Mouse (Mus musculus) kidney, postnatal 0 days (tissue): ENCODE data around the gene Prdm8. TPM values are rescaled to one million over a fixed set of nuclear protein-coding genes. Genes with fewer than 3 reads are reported as not detected.

Experiments
- ATAC-seq: fragments of 200-750 bp; cut with Nextera tagmentation; replicated peaks from 2 replicates; pipeline ENCODE4 v1.8.0; 2017; ENCODE audit warnings: low read depth, moderate number of reproducible peaks, moderate TSS enrichment, moderate library complexity; ENCODE audit not compliant: low FRiP score
- DNase-seq: peaks from one replicate; pipeline ENCODE4 v3.0.0-alpha.2; 2016; ENCODE audit warnings: low spot score
- H3K27ac ChIP-seq: fragments of 300-500 bp; sonication (generic); 2 replicates; pipeline ENCODE4 v1.5.1; 2014; ENCODE audit warnings: mild to moderate bottlenecking
- H3K27me3 ChIP-seq: fragments of 300-500 bp; sonication (generic); 2 replicates; pipeline ENCODE4 v1.6.1; 2014; ENCODE audit warnings: low read length, mixed read lengths; ENCODE audit not compliant: insufficient read depth
- H3K36me3 ChIP-seq: fragments of 300-500 bp; sonication (generic); 2 replicates; pipeline ENCODE4 v1.6.1; 2014; ENCODE audit warnings: low read length, mixed read lengths; ENCODE audit not compliant: insufficient read depth
- H3K4me1 ChIP-seq: fragments of 300-500 bp; sonication (generic); replicated peaks from 2 replicates; pipeline ENCODE4 v1.6.1; 2014; ENCODE audit warnings: antibody characterized with exemption, low read length, mixed read lengths; ENCODE audit not compliant: insufficient read depth
- H3K4me2 ChIP-seq: fragments of 300-500 bp; sonication (generic); 2 replicates; pipeline ENCODE4 v1.6.1; 2014; ENCODE audit warnings: mild to moderate bottlenecking, low read length, moderate library complexity, mixed read lengths
- H3K4me3 ChIP-seq: fragments of 300-500 bp; sonication (generic); replicated peaks from 2 replicates; pipeline ENCODE4 v1.5.1; 2014; ENCODE audit warnings: low read depth, low read length
- H3K9ac ChIP-seq: fragments of 300-500 bp; sonication (generic); 2 replicates; pipeline ENCODE4 v1.6.1; 2014; ENCODE audit warnings: low read depth, low read length
- H3K9me3 ChIP-seq: fragments of 300-500 bp; sonication (generic); replicated peaks from 2 replicates; pipeline ENCODE4 v1.6.1; 2016; ENCODE audit warnings: low read length, inconsistent platforms, mixed read lengths
- CTCF ChIP-seq: IDR thresholded peaks from 2 replicates; pipeline ENCODE4 v1.5.1; 2016; ENCODE audit warnings: antibody characterized with exemption, low read depth, mild to moderate bottlenecking, moderate library complexity
- WGBS: fragments of 180-500 bp; shearing (Covaris S2); extraction: QIAGEN DNeasy Blood & Tissue Kit; methylation state at CpG from one replicate; pipeline ENCODE4 v1.1.7; 2014; 5-methylcytosine and 5-hydroxymethylcytosine counted together
- polyA plus RNA-seq: library from polyadenylated mRNA; unstranded; fragments of >200 nt; fragmentation: Nextera tagmentation; extraction: Ambion mirVana; gene quantifications from 2 replicates; pipeline ENCODE4 v1.2.1, GENCODE M21; 2015

Prdm8 gene
- polyA plus RNA-seq, 1 experiment from 2014 or later, result 0.04 TPM

- TF ChIP-seq CTCF, result no peak
- Histone ChIP-seq H3K4me2 (peak overlapping the region; percentile 77), H3K9me3 (no peaks in the 10 kb centered on the region), H3K4me3 (peak overlapping the region; percentile 45), H3K4me1 (peaks cover 16% of the 10 kb centered on the region; the same call in 1 of the 2 replicates), H3K36me3 (no peaks in the 10 kb centered on the region), H3K9ac (no peak overlapping the region), H3K27ac (no peak overlapping the region), H3K27me3 (peaks cover 66% of the 10 kb centered on the region)
- ATAC-seq (0 out of 2 replicates have a peak, but pooled peaks have one; percentile 16), DNase-seq (no peak)
- WGBS, result 1% methylated on average over 37 of the region's 37 CpGs
These were observed 1.6 kb downstream of the Prdm8 start for GRCm38 (mm10) chr5:98168356-98169285.

DNA sequence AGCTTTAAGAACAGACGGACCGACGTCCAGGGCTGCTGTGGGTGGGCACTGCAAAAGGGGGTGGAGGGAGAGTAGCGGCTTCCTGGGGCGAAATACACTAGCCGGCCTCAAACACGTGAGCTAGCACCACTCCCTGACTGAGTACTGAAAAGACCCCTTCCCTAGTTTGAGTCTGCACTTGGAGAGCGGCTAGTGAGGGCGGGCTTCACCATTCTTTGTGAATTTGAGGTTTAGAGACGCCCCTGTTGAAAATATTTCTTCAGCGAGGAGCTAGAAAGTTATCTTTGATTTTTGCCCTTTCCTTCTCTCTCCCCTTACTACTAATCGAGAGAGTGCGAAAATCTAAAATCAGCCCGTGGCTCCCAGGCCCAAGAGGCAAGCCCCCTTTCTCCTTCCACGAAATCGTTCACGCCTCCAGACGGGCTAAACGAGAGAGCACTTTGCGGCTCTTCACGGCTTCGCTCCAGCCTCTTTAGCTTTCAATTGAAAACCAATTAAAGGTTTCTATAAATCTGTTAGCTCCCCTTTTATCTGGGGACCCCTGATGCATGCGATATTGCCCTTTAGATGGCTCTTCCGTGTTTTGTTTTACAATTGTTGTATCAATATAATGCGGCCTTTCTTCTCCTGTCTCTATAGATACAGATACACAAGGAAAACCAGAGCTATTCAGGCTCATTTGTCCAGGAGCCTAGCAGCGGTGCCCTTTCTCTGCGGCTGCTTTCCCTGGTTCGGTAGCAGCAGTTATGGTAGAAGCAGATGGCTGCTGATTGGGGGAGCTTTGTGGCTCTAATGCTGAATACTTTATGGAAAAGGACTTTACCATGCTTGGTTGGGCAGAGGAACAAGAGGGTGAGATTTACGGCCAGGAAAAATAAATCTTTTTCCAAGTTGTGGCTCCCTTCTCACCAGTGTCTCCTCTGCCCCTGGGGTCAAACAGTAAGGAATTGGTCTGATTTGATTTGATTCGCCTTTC, 2.7 kb downstream of the Prdm8 start:
- TF ChIP-seq CTCF, result no peak
- Histone ChIP-seq H3K36me3 (no peaks in the 10 kb centered on the region), H3K9me3 (no peaks in the 10 kb centered on the region), H3K9ac (no peak overlapping the region), H3K4me3 (peak overlapping the region; percentile 5; the same call in 1 of the 2 replicates), H3K27me3 (peaks cover 70% of the 10 kb centered on the region), H3K4me1 (peaks cover 16% of the 10 kb centered on the region; the same call in 1 of the 2 replicates), H3K27ac (no peak overlapping the region), H3K4me2 (peak overlapping the region; percentile 77; the same call in 1 of the 2 replicates)
- WGBS, result 7% methylated on average over 30 of the region's 30 CpGs
- no peak for ATAC-seq
- DNase-seq, result no peak

- Histone ChIP-seq H3K4me2 (no peak overlapping the region), H3K9me3 (no peaks in the 10 kb centered on the region), H3K9ac (no peak overlapping the region), H3K36me3 (no peaks in the 10 kb centered on the region), H3K27me3 (peaks cover 61% of the 10 kb centered on the region), H3K4me3 (no peak overlapping the region), H3K27ac (no peak overlapping the region), H3K4me1 (peaks cover 16% of the 10 kb centered on the region; the same call in 1 of the 2 replicates)
- WGBS, result 24% methylated on average over 9 of the region's 9 CpGs
- ATAC-seq (no peak), DNase-seq (no peak)
- no peak for TF ChIP-seq CTCF
These were observed 4.7 kb downstream of the Prdm8 start for GRCm38 (mm10) chr5:98171651-98172230.

GRCm38 (mm10) chr5:98172502-98173181, 5.6 kb downstream of the Prdm8 start:
- WGBS, result 9% methylated on average over 15 of the region's 15 CpGs

GRCm38 (mm10) chr5:98173694-98174093, 6.7 kb downstream of the Prdm8 start:
- Histone ChIP-seq H3K4me2 (no peak overlapping the region), H3K27me3 (peaks cover 66% of the 10 kb centered on the region), H3K4me1 (peaks cover 5% of the 10 kb centered on the region; the same call in 1 of the 2 replicates), H3K4me3 (no peak overlapping the region), H3K9me3 (no peaks in the 10 kb centered on the region), H3K36me3 (no peaks in the 10 kb centered on the region), H3K27ac (no peak overlapping the region), H3K9ac (no peak overlapping the region)
- DNase-seq (no peak), ATAC-seq (no peak)
- TF ChIP-seq CTCF, result no peak

More at GRCm38 (mm10) chr5:98172502-98173181, 5.6 kb downstream of the Prdm8 start:
- Histone ChIP-seq H3K27ac (no peak overlapping the region), H3K4me1 (peaks cover 10% of the 10 kb centered on the region; the same call in 1 of the 2 replicates), H3K9ac (no peak overlapping the region), H3K4me2 (no peak overlapping the region), H3K27me3 (peaks cover 61% of the 10 kb centered on the region), H3K9me3 (no peaks in the 10 kb centered on the region), H3K4me3 (no peak overlapping the region), H3K36me3 (no peaks in the 10 kb centered on the region)
- no peak for DNase-seq
- no peak for ATAC-seq
- TF ChIP-seq CTCF, result no peak
